Mouse (Mus musculus): Measurements from ENCODE around the gene Cebpz.
A peak's percentile ranks its signal among the peaks of the same experiment; 100 is the strongest.

Gene Cebpz

DNA sequence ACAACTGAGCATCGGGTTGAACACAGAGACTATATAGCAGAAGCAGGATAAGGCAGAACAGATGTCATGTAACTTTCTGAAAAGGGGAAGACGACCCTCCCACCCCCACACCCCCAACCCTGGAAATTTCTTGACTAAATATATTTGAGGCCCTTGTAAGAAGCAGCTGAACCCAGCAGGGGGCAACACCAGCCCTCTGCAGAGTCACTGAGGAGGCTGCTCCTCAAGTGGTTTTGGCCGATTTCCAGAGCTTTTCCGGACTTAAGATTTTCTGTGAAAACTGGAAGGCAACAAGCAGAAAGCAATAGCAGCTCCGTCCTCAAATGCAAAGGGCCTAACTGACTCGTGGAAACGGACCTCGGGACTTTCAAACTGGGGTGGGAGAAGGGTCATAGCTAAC lies 41.5 kb downstream of the Cebpz start:
- DNase-seq = peak; percentile 51

DNA sequence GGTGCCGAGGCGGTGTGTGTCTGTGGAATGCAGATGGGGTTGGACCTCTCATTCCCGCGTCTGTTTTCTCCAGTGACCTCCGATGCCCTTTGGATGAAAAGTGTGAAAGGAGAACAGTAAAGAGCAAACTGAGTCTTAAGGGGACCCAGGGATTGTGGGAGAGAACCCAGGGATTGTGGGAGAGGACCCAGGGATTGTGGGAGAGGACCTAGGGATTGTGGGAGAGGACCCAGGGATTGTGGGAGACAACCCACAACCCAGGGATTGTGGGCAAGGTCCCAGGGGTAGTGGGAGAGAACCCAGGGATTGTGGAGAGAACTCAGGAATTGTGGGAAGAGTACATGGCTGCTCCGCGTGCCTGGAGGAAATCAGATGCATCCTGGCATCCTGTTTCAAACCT lies 41.9 kb downstream of the Cebpz start:
- no peak for DNase-seq

DNA sequence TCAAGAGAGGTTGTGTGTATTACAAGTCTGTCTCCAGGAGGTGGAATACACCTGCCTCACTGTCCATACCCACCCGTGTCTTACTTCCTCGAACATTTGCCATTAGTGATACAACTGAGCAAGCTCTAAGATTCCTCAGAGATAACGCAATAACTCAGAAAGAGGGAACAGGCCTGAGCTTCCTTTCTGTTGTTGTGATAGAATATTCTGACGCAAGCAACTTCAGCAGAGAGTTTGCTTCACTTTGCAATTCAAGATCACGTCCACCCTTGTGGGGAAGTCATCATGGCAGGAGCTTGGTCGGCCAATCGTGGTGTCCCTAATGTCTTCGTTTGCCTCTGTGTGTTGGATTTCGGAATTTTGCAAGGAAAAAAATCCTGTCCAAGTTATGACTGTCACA lies 45.8 kb downstream of the Cebpz start:
- no peak for DNase-seq

GRCm38 (mm10) chr17:78889184-78889583 lies 47.7 kb downstream of the Cebpz start:
- no peak for DNase-seq

DNA sequence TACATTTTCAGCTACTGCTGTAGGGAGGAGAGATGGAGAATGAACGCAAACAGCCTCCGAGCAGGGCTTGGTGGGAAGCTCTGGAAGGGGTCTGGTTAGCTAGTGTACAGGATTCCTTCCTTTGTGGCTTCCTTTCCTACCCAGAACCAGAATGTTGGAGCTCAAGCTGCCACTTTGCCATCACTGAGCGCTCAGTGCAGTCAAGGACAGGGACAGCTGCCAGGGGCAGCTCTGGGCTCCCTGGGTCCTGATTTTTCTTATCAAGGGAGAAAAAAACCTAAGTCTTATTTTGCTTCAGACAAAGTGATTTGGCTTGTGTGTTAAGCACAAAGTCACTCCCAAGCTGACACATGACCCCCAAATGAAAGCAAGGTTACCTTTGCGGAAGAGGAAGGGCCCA lies 48.3 kb downstream of the Cebpz start:
- DNase-seq = no peak

DNA sequence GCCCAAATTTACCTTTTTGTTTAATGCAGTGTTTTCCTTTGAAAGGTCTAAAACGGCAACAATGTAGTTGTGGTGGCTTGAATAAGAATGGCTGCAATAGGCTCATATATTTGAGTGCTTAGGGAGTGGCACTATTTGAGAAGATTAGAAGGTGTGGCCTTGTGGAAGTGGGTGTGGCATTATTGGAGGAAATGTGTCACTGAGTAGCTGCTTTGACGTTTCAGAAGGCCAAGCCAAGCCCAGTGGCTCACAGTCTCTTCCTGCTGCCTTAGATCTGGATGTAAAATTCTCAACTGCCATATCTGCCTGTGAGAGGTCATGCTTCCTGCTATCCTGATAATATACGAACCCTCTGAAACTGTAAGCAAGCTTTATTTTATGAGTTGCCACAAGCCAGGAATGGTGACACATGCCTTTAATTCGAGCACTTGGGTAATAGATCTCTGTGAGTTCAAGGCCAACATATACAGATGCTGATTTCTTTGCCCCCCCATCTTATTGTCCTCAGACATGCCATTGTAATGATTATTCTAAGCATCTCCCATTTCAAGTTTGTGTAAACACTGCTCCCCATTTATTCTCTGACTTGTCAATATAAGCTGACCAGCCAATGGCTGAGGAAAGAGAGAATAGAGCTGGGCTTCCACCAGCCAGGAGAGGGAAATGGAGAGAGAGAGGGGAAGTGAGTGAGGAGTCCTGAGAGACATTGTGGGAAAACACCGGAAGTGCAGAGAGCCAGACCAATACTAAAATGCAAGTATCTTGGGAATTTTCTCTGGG lies 51.4 kb downstream of the Cebpz start:
- no peak for DNase-seq

GRCm38 (mm10) chr17:78883291-78883690 lies 53.6 kb downstream of the Cebpz start:
- DNase-seq = no peak

GRCm38 (mm10) chr17:78882401-78883112 lies 54.3 kb downstream of the Cebpz start, which contains the start of gene Eif2ak2:
Eif2ak2 (minus strand) TSS chr17:78882573.
- DNase-seq = peak; percentile 68

DNA sequence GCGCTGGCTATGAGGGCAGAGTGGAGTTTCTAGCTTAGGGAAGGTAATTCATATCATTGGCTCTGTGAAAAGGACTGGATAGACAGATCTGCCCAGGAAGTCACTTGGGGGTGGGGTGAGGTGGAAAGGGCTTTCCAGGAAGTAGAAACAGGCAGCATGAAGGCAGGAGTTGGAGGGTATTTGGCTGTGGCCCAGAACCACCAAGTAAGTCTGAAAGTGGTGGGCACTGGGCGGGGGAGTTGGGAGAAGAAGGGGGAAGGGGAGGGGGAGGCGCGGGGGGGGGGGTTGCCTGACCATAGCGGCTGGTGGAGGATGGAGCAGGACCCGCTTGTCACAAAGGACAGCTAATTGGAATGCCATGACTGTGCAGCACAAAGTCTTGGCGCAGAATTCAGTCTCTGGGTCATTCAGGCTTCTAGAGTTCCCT lies 55.0 kb downstream of the Cebpz start:
- peak; percentile 59 for DNase-seq

- DNase-seq = no peak
These were observed 63.0 kb downstream of the Cebpz start for GRCm38 (mm10) chr17:78873886-78874285.

Measured in retina, postnatal 1 day (tissue).